Mouse (Mus musculus) ES-Bruce4 (cell line): ENCODE measurements around the gene Psen1.

Experiments used
- CTCF ChIP-seq: IDR thresholded peaks from one replicate; pipeline ENCODE4 v1.8.1; 2011; ENCODE audit warnings: low read depth, low read length
- POLR2A ChIP-seq: IDR thresholded peaks from one replicate; pipeline ENCODE4 v1.8.1; 2011; ENCODE audit warnings: low read length; ENCODE audit not compliant: insufficient read depth

DNA sequence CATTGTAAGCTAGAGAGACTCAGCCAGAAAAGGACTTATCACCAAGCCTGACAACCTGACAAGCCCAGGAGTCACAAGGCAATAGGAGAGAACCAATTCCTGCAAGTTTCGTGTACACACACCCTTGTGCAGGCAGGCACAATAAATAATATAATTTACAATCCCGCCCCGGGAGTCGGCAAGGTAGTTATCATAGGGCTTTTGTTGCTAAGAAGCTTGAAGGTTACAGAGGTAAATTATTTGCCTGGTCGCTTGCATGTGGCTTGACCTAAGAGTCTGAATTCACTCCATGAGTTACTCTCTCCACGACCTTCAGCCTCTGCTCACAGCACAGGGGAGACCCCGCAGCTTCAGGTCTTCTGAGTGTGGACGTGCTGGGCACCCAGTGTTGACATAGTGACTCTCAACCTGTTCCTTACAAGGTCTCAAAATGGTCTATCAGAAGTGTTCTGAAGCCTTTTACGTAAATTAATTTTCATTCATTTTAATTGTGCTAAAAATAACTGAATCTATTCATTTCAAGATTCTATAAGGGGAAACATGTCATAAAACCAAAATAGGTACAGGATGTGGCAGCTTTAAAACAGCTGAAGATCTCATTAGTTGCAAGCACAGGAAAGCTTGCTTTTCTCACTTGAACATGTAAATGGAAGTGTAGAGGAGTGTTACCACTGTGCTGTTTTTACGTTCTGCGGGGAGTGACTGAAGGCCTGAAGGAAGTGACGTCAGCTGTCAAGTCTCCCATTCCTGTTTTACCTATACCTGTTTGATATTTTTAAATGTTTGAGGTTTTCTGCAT is 38.8 kb downstream of the Psen1 start:
- TF ChIP-seq CTCF (no peak), POLR2A (no peak)
